24 mouse cellular contexts compared by ENCODE assay signal in genomic region chr2:159451439-159451838, GRCm38 (mm10).
"Had no signal": no experiment of that assay in that cellular context is flagged by ENCODE, and none has a peak within 500 bp of the region (broad histone marks: within the 10 kb centered on the region; RNA-seq: fewer than 3 reads in every experiment).

No protein-coding gene starts in this region.

- H3K9me3 ChIP-seq: heart, embryonic 13.5 days; heart, embryonic 15.5 days; hindbrain, embryonic 13.5 days; hindbrain, embryonic 15.5 days; kidney, embryonic 15.5 days; limb, embryonic 13.5 days; limb, embryonic 15.5 days had no signal

- H3K4me1 ChIP-seq: heart, embryonic 13.5 days; heart, embryonic 15.5 days; hindbrain, embryonic 13.5 days; hindbrain, embryonic 15.5 days; kidney, embryonic 15.5 days; limb, embryonic 13.5 days; limb, embryonic 15.5 days had no signal

- H3K4me2 ChIP-seq: heart, embryonic 11.5 days; heart, embryonic 13.5 days; heart, embryonic 15.5 days; hindbrain, embryonic 13.5 days; hindbrain, embryonic 15.5 days; kidney, embryonic 15.5 days; limb, embryonic 13.5 days; limb, embryonic 15.5 days had no signal

- H3K27ac ChIP-seq: heart, adult 2 months; heart, embryonic 13.5 days; heart, embryonic 15.5 days; hindbrain, embryonic 13.5 days; hindbrain, embryonic 15.5 days; hindbrain, postnatal 0 days; kidney, embryonic 15.5 days; kidney, postnatal 0 days; limb, embryonic 13.5 days; limb, embryonic 15.5 days had no signal

- H3K9ac ChIP-seq: forebrain, postnatal 0 days; heart, embryonic 13.5 days; heart, embryonic 15.5 days; hindbrain, embryonic 13.5 days; hindbrain, embryonic 15.5 days; kidney, embryonic 15.5 days; limb, embryonic 13.5 days; limb, embryonic 15.5 days had no signal

- DNase-seq: forebrain, postnatal 0 days; gastrocnemius, postnatal 14 days; gastrocnemius, postnatal 36 days; heart, adult 2 months; heart, postnatal 14 days; kidney, adult 11 months; kidney, adult 2 months; kidney, adult 9 months; kidney, postnatal 14 days; kidney, postnatal 36 days; layer of hippocampus, adult 9-11 months; layer of hippocampus, postnatal 36 days; left cerebral cortex, postnatal 4 days had no signal

- H3K27me3 ChIP-seq: heart, embryonic 13.5 days; heart, embryonic 15.5 days; hindbrain, embryonic 13.5 days; kidney, embryonic 15.5 days had no signal

- H3K36me3 ChIP-seq: heart, embryonic 13.5 days; heart, embryonic 15.5 days; hindbrain, embryonic 13.5 days; hindbrain, embryonic 15.5 days; kidney, embryonic 15.5 days; limb, embryonic 13.5 days; limb, embryonic 15.5 days had no signal

- H3K4me3 ChIP-seq: heart, adult 2 months; heart, embryonic 13.5 days; heart, embryonic 15.5 days; hindbrain, embryonic 13.5 days; hindbrain, embryonic 15.5 days; kidney, embryonic 15.5 days; limb, embryonic 13.5 days; limb, embryonic 15.5 days had no signal

- ATAC-seq: forebrain, postnatal 0 days; hindbrain, postnatal 0 days; intestine, embryonic 16.5 days had no signal
